In genomic region chr9:86513733-86514132, GRCm38 (mm10) we compare ENCODE assay signal across 24 mouse cellular contexts. TPM values are rescaled to one million over a fixed set of nuclear protein-coding genes. Genes with fewer than 3 reads are reported as not detected.
DNase-seq lines count a peak whose midpoint lies in the region; ATAC-seq and TF ChIP-seq lines count a peak whose summit lies in the region.
"Had no signal": no experiment of that assay in that cellular context is flagged by ENCODE, and none has a peak within 500 bp of the region (broad histone marks: within the 10 kb centered on the region; RNA-seq: fewer than 3 reads in every experiment).

No protein-coding gene starts in this region.

- H3K36me3 ChIP-seq in kidney, postnatal 0 days (ENCODE audit: insufficient read depth, low read length): peaks cover 22% of the 10 kb centered on the region; the same call in 1 of the 2 replicates
- H3K36me3 ChIP-seq in stomach, embryonic 15.5 days: peaks cover 11% of the 10 kb centered on the region
- peaks cover 21% of the 10 kb centered on the region for H3K36me3 ChIP-seq in stomach, postnatal 0 days (ENCODE audit: control insufficient read depth, insufficient read depth, low read length)

- no peak overlapping the region for H3K4me3 ChIP-seq in kidney, postnatal 0 days (replicated peaks; ENCODE audit: low read depth, low read length)
- H3K4me3 ChIP-seq in stomach, embryonic 15.5 days (replicated peaks): no peak overlapping the region
- H3K4me3 ChIP-seq in stomach, postnatal 0 days (ENCODE audit: low read depth, low read length): no peak overlapping the region
- H3K4me3 ChIP-seq: embryonic facial prominence, embryonic 10.5 days; forebrain, embryonic 12.5 days; heart, embryonic 15.5 days; hindbrain, embryonic 15.5 days; kidney, embryonic 15.5 days; layer of hippocampus, adult 2 months; limb, embryonic 13.5 days; liver, embryonic 13.5 days; lung, embryonic 15.5 days; midbrain, embryonic 15.5 days; neural tube, embryonic 15.5 days had no signal

- H3K4me1 ChIP-seq in kidney, postnatal 0 days (replicated peaks; ENCODE audit: insufficient read depth, low read length): no peaks in the 10 kb centered on the region
- H3K4me1 ChIP-seq in stomach, embryonic 15.5 days: no peaks in the 10 kb centered on the region
- H3K4me1 ChIP-seq in stomach, postnatal 0 days (replicated peaks; ENCODE audit: control insufficient read depth, insufficient read depth): no peaks in the 10 kb centered on the region
- H3K4me1 ChIP-seq: embryonic facial prominence, embryonic 10.5 days; forebrain, embryonic 12.5 days; heart, embryonic 15.5 days; hindbrain, embryonic 15.5 days; kidney, embryonic 15.5 days; limb, embryonic 13.5 days; lung, embryonic 15.5 days; midbrain, embryonic 15.5 days; neural tube, embryonic 15.5 days had no signal

- 79% methylated on average over 5 of the region's 5 CpGs for WGBS in kidney, postnatal 0 days
- WGBS in stomach, embryonic 15.5 days: 86% methylated on average over 5 of the region's 5 CpGs
- 81% methylated on average over 5 of the region's 5 CpGs for WGBS in stomach, postnatal 0 days

- ATAC-seq in kidney, postnatal 0 days (replicated peaks; ENCODE audit: low FRiP score, low read depth): peak; percentile 46; the same call in 1 of the 2 replicates
- 0 out of 2 replicates have a peak, but pooled peaks have one; percentile 22 for ATAC-seq in stomach, embryonic 15.5 days (ENCODE audit: insufficient read depth, low FRiP score, low read depth)
- no peak for ATAC-seq in stomach, postnatal 0 days (ENCODE audit: low FRiP score, low TSS enrichment)
- ATAC-seq: midbrain, embryonic 15.5 days had no signal

- no peak for TF ChIP-seq EP300 in stomach, postnatal 0 days (optimal IDR thresholded peaks at IDR 0.05)

- H3K27me3 ChIP-seq in kidney, postnatal 0 days (ENCODE audit: insufficient read depth, low read length): no peaks in the 10 kb centered on the region
- H3K27me3 ChIP-seq in stomach, embryonic 15.5 days (replicated peaks): no peaks in the 10 kb centered on the region
- no peaks in the 10 kb centered on the region for H3K27me3 ChIP-seq in stomach, postnatal 0 days (ENCODE audit: control insufficient read depth, insufficient read depth, low read length)
- H3K27me3 ChIP-seq: forebrain, embryonic 12.5 days; heart, embryonic 15.5 days; hindbrain, embryonic 15.5 days; kidney, embryonic 15.5 days; limb, embryonic 13.5 days; liver, embryonic 13.5 days; lung, embryonic 15.5 days; midbrain, embryonic 15.5 days; neural tube, embryonic 15.5 days had no signal

- no peak overlapping the region for H3K27ac ChIP-seq in kidney, postnatal 0 days
- no peak overlapping the region for H3K27ac ChIP-seq in stomach, embryonic 15.5 days
- H3K27ac ChIP-seq in stomach, postnatal 0 days (replicated peaks): no peak overlapping the region
- H3K27ac ChIP-seq: embryonic facial prominence, embryonic 10.5 days; forebrain, embryonic 12.5 days; heart, embryonic 15.5 days; hindbrain, embryonic 15.5 days; kidney, embryonic 15.5 days; limb, embryonic 13.5 days; liver, embryonic 13.5 days; lung, embryonic 15.5 days; midbrain, embryonic 15.5 days; neural tube, embryonic 15.5 days had no signal

- H3K9ac ChIP-seq in kidney, postnatal 0 days (ENCODE audit: low read depth, low read length): no peak overlapping the region
- no peak overlapping the region for H3K9ac ChIP-seq in stomach, embryonic 15.5 days
- no peak overlapping the region for H3K9ac ChIP-seq in stomach, postnatal 0 days (ENCODE audit: low read length)
- H3K9ac ChIP-seq: forebrain, embryonic 12.5 days; heart, embryonic 15.5 days; hindbrain, embryonic 15.5 days; kidney, embryonic 15.5 days; limb, embryonic 13.5 days; liver, embryonic 13.5 days; lung, embryonic 15.5 days; midbrain, embryonic 15.5 days; neural tube, embryonic 15.5 days had no signal

- no peak for TF ChIP-seq CTCF in kidney, postnatal 0 days (IDR thresholded peaks at IDR 0.05; ENCODE audit: low read depth)
- no peak for TF ChIP-seq CTCF in stomach, postnatal 0 days (IDR thresholded peaks at IDR 0.05; ENCODE audit: low read depth)

- no peak overlapping the region for H3K4me2 ChIP-seq in kidney, postnatal 0 days (ENCODE audit: low read length)
- H3K4me2 ChIP-seq in stomach, embryonic 15.5 days: no peak overlapping the region
- no peak overlapping the region for H3K4me2 ChIP-seq in stomach, postnatal 0 days (replicated peaks; ENCODE audit: low read depth)
- H3K4me2 ChIP-seq: forebrain, embryonic 12.5 days; heart, embryonic 15.5 days; hindbrain, embryonic 15.5 days; kidney, embryonic 15.5 days; limb, embryonic 13.5 days; liver, embryonic 13.5 days; lung, embryonic 15.5 days; midbrain, embryonic 15.5 days; neural tube, embryonic 15.5 days had no signal

- DNase-seq in gastrocnemius, adult 18-20 months (ENCODE audit: low spot score): peak; percentile 19
- no peak for DNase-seq in gastrocnemius, postnatal 25 days
- DNase-seq in kidney, postnatal 0 days (ENCODE audit: low spot score): no peak
- DNase-seq in kidney, postnatal 14 days: no peak
- no peak for DNase-seq in stomach, postnatal 0 days (ENCODE audit: low spot score)
- DNase-seq in yolk sac, embryonic 10.5 days (ENCODE audit: low spot score): peak; percentile 61
- no peak for DNase-seq in T-cell, adult 2 months (ENCODE audit: low spot score)
- DNase-seq: adrenal gland, postnatal 10 days; cerebellum, adult 11 months; cerebellum, postnatal 10 days; layer of hippocampus, postnatal 36 days; liver, embryonic 13.5 days; right cerebral cortex, postnatal 25 days had no signal

- no peaks in the 10 kb centered on the region for H3K9me3 ChIP-seq in kidney, postnatal 0 days (replicated peaks; ENCODE audit: low read length)
- H3K9me3 ChIP-seq in stomach, embryonic 15.5 days: no peaks in the 10 kb centered on the region
- no peaks in the 10 kb centered on the region for H3K9me3 ChIP-seq in stomach, postnatal 0 days (ENCODE audit: control insufficient read depth, low read length)
- H3K9me3 ChIP-seq: embryonic facial prominence, embryonic 10.5 days; forebrain, embryonic 12.5 days; heart, embryonic 15.5 days; hindbrain, embryonic 15.5 days; kidney, embryonic 15.5 days; limb, embryonic 13.5 days; liver, embryonic 13.5 days; lung, embryonic 15.5 days; midbrain, embryonic 15.5 days; neural tube, embryonic 15.5 days had no signal

RNA-seq across cellular contexts. Expression of gene Dop1a, which starts 46.8 kb away (rescaled TPM):
- 10 to 100 TPM in 1 of 2 experiments, 1 to 10 TPM in 1; 9.8 to 10.3 TPM for total RNA-seq in gastrocnemius, adult 18-20 months (2021)
- 1 to 10 TPM; 9.0 to 9.7 TPM for total RNA-seq in gastrocnemius, postnatal 25 days (2021)
- 7.5 and 9.7 TPM in 2 replicates for polyA plus RNA-seq in kidney, postnatal 0 days (2015; fragmentation: Nextera tagmentation; extraction: Ambion mirVana)
- polyA plus RNA-seq in stomach, embryonic 15.5 days (2015; fragmentation: Nextera tagmentation; extraction: Ambion mirVana): 14.6 and 15.3 TPM in 2 replicates
- polyA plus RNA-seq in stomach, postnatal 0 days (2015; fragmentation: Nextera tagmentation; extraction: Ambion mirVana): 6.7 and 7.2 TPM in 2 replicates

RNA-seq across cellular contexts. Expression of gene Ube2cbp, which starts 49.0 kb away (rescaled TPM):
- 1 to 10 TPM; 4.3 to 4.5 TPM for total RNA-seq in gastrocnemius, adult 18-20 months (2021)
- total RNA-seq in gastrocnemius, postnatal 25 days (2021): 1 to 10 TPM; 2.9 to 4.1 TPM
- polyA plus RNA-seq in kidney, postnatal 0 days (2015; fragmentation: Nextera tagmentation; extraction: Ambion mirVana): 8.2 and 9.3 TPM in 2 replicates
- polyA plus RNA-seq in stomach, embryonic 15.5 days (2015; fragmentation: Nextera tagmentation; extraction: Ambion mirVana): 4.8 and 5.8 TPM in 2 replicates
- 2.8 and 3.2 TPM in 2 replicates for polyA plus RNA-seq in stomach, postnatal 0 days (2015; fragmentation: Nextera tagmentation; extraction: Ambion mirVana)

RNA-seq across cellular contexts. Expression of gene Pgm3, which starts 57.9 kb away (rescaled TPM):
- total RNA-seq in gastrocnemius, adult 18-20 months (2021): 1 to 10 TPM; 3.3 to 4.6 TPM
- 1 to 10 TPM; 4.2 to 5.0 TPM for total RNA-seq in gastrocnemius, postnatal 25 days (2021)
- 32.6 and 35.7 TPM in 2 replicates for polyA plus RNA-seq in kidney, postnatal 0 days (2015; fragmentation: Nextera tagmentation; extraction: Ambion mirVana)
- polyA plus RNA-seq in stomach, embryonic 15.5 days (2015; fragmentation: Nextera tagmentation; extraction: Ambion mirVana): 35.0 and 37.0 TPM in 2 replicates
- polyA plus RNA-seq in stomach, postnatal 0 days (2015; fragmentation: Nextera tagmentation; extraction: Ambion mirVana): 18.0 and 21.2 TPM in 2 replicates

RNA-seq across cellular contexts. Expression of gene Rwdd2a, which starts 58.1 kb away (rescaled TPM):
- under 1 TPM; 0.28 to 0.34 TPM for total RNA-seq in gastrocnemius, adult 18-20 months (2021)
- total RNA-seq in gastrocnemius, postnatal 25 days (2021): under 1 TPM; 0.26 to 0.27 TPM
- 5.4 and 6.2 TPM in 2 replicates for polyA plus RNA-seq in kidney, postnatal 0 days (2015; fragmentation: Nextera tagmentation; extraction: Ambion mirVana)
- polyA plus RNA-seq in stomach, embryonic 15.5 days (2015; fragmentation: Nextera tagmentation; extraction: Ambion mirVana): 2.4 and 2.7 TPM in 2 replicates
- 1.7 and 1.8 TPM in 2 replicates for polyA plus RNA-seq in stomach, postnatal 0 days (2015; fragmentation: Nextera tagmentation; extraction: Ambion mirVana)

Comparison
In these comparisons a context has a peak if more than half of its experiments do, and no peak if none do; other contexts are left out.
1. DNase-seq: peak in gastrocnemius, adult 18-20 months (single experiment) and yolk sac, embryonic 10.5 days (single experiment); none in gastrocnemius, postnatal 25 days (single experiment), kidney, postnatal 0 days (single experiment), kidney, postnatal 14 days (single experiment), stomach, postnatal 0 days (single experiment) and T-cell, adult 2 months (single experiment).